Mouse (Mus musculus) ES-E14 (cell line): ENCODE data around the gene Tbc1d30.

Experiments used
- CHD2 ChIP-seq: IDR thresholded peaks from 2 replicates; pipeline ENCODE4 v1.6.1; 2014; ENCODE audit warnings: mild to moderate bottlenecking, low read depth, low read length, inconsistent platforms
- HCFC1 ChIP-seq: IDR thresholded peaks from 2 replicates; pipeline ENCODE4 v1.6.1; 2012; ENCODE audit warnings: low read length, inconsistent platforms, borderline replicate concordance; ENCODE audit not compliant: insufficient read depth
- ZC3H11A ChIP-seq: IDR thresholded peaks from 2 replicates; pipeline ENCODE4 v1.6.1; 2012; ENCODE audit warnings: low read depth, mild to moderate bottlenecking, inconsistent platforms, low read length, borderline replicate concordance

DNA sequence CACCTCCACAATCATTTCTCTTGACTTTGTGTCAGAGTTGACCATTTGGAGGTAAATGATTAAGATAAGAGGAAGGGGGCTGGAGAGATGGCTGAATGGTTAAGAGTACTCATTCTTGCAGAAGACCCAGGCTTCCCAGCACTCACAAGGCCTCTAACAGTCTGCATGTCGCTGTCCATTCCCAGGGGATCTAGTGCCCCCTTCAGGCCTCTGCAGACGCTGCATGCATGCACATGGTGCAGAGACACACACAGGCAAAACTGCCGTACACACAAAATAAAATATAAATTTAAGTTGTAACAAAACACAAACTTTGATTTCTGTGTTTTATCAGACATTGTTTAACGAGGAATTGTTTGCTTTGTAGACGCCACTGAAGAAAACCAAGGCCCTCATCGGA lies 19.7 kb upstream of the Tbc1d30 start:
- TF ChIP-seq CHD2 (no peak), ZC3H11A (no peak), HCFC1 (no peak)
